Mouse (Mus musculus): ENCODE results near the gene Slx4. TPM values are rescaled to one million over a fixed set of nuclear protein-coding genes. Genes with fewer than 3 reads are reported as not detected.

Slx4 gene
- polyA plus RNA-seq, 1 experiment from 2014 or later = 32.3 TPM

DNA sequence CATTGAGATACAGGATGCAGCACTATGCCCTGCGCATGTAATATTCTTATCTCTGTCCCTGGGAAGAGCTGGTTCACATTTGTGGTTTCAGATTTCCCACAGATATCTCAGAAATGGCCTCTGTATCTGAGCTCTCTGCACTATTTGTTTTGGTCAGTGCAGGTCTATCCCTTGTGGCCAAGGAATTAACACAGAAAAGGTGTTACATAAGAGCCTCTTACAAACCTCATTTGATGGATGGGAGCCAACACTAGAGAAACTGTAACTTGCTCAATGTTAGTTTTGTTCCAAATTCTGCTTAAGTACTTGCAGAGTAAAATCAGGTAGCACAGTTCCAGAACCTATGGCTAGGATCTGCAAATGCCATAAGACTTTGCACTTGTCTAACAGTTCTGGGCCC, 69.5 kb downstream of the Slx4 start:
- no peaks in the 10 kb centered on the region for H3K27me3 ChIP-seq (ENCODE audit: control insufficient read depth, insufficient read depth, low read depth, low read length)
- 98% methylated on average over 1 of the region's 1 CpGs for WGBS
- H3K4me3 ChIP-seq (ENCODE audit: low read depth, low read length) = no peak overlapping the region
- H3K36me3 ChIP-seq (ENCODE audit: control insufficient read depth, insufficient read depth, low read length) = peaks cover 49% of the 10 kb centered on the region
- ATAC-seq = no peak
- no peak overlapping the region for H3K27ac ChIP-seq (ENCODE audit: low read length)
- H3K9ac ChIP-seq (ENCODE audit: low read depth, low read length) = no peak overlapping the region
- no peaks in the 10 kb centered on the region for H3K9me3 ChIP-seq (replicated peaks; ENCODE audit: control insufficient read depth, low read length, poor library complexity, severe bottlenecking)
- no peak overlapping the region for H3K4me2 ChIP-seq (ENCODE audit: low read length)
- H3K4me1 ChIP-seq (ENCODE audit: control insufficient read depth, insufficient read depth, low read length) = no peaks in the 10 kb centered on the region

DNA sequence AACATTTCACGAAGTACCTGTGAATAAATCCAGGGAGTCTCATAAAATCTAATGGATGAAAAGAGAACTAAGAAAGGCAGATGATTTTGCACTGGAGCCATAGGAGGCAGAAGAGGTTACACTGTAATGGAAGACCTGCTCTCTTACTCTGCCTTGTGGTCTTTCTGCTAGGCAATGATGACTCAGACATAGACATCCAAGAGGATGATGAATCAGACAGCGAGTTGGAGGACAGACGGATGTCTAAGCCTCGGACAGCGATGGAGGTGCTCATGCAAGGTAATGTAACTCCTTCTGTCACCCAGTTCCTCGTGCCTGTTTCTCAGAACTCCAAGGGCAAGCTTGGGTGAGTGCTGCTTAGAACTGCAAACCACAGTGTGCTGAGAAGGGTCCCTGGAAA, 70.0 kb downstream of the Slx4 start:
- no peak overlapping the region for H3K9ac ChIP-seq (ENCODE audit: low read depth, low read length)
- no peak for ATAC-seq
- no peaks in the 10 kb centered on the region for H3K9me3 ChIP-seq (replicated peaks; ENCODE audit: control insufficient read depth, low read length, poor library complexity, severe bottlenecking)
- no peak overlapping the region for H3K27ac ChIP-seq (ENCODE audit: low read length)
- H3K36me3 ChIP-seq (ENCODE audit: control insufficient read depth, insufficient read depth, low read length) = peaks cover 46% of the 10 kb centered on the region
- WGBS = 94% methylated on average over 6 of the region's 6 CpGs
- no peaks in the 10 kb centered on the region for H3K4me1 ChIP-seq (ENCODE audit: control insufficient read depth, insufficient read depth, low read length)
- no peak overlapping the region for H3K4me2 ChIP-seq (ENCODE audit: low read length)
- H3K27me3 ChIP-seq (ENCODE audit: control insufficient read depth, insufficient read depth, low read depth, low read length) = no peaks in the 10 kb centered on the region
- no peak overlapping the region for H3K4me3 ChIP-seq (ENCODE audit: low read depth, low read length)

DNA sequence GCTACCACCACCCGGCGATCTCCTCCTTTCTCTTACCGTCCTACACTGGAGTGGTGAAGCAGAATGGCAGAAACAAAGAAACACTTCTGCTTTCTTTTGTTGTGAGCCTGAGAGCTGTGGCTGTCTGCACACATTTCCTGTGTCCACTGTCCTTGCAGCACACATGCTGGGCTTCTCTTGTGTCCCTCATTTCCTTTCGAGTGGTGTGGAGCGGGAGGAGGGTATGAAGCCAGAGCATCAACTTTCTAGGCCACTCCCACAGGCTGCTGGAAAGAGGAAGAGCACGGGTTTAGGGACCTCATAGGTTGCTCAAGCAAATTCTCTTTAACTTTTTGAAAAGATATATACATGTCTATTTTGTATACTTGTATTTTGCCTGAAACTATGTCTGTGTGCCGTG, 74.4 kb downstream of the Slx4 start:
- WGBS = 81% methylated on average over 7 of the region's 7 CpGs
- Histone ChIP-seq H3K4me1 (ENCODE audit: control insufficient read depth, insufficient read depth, low read length) (no peaks in the 10 kb centered on the region), H3K9me3 (replicated peaks; ENCODE audit: control insufficient read depth, low read length, poor library complexity, severe bottlenecking) (no peaks in the 10 kb centered on the region), H3K27ac (ENCODE audit: low read length) (no peak overlapping the region), H3K4me3 (ENCODE audit: low read depth, low read length) (no peak overlapping the region), H3K36me3 (ENCODE audit: control insufficient read depth, insufficient read depth, low read length) (peaks cover 43% of the 10 kb centered on the region), H3K4me2 (ENCODE audit: low read length) (no peak overlapping the region), H3K9ac (ENCODE audit: low read depth, low read length) (no peak overlapping the region), H3K27me3 (ENCODE audit: control insufficient read depth, insufficient read depth, low read depth, low read length) (no peaks in the 10 kb centered on the region)
- ATAC-seq = no peak

Other genes with a start within 250 kb of the Slx4 start
- gene Olfr15, start 172.9 kb downstream of the Slx4 start, polyA plus RNA-seq (2015; fragmentation: Nextera tagmentation; extraction: Ambion mirVana) = not detected in 2 replicates
- gene Zfp174, start 156.5 kb downstream of the Slx4 start, polyA plus RNA-seq (2015; fragmentation: Nextera tagmentation; extraction: Ambion mirVana) = 3.8 and 3.9 TPM in 2 replicates
- 98.6 and 110 TPM in 2 replicates for gene Naa60, start 131.4 kb downstream of the Slx4 start, polyA plus RNA-seq (2015; fragmentation: Nextera tagmentation; extraction: Ambion mirVana)
- gene Zfp597, start 119.2 kb downstream of the Slx4 start, polyA plus RNA-seq (2015; fragmentation: Nextera tagmentation; extraction: Ambion mirVana) = 20.6 and 21.8 TPM in 2 replicates
- 2.7 and 5.4 TPM in 2 replicates for gene Gm20695, start 119.1 kb downstream of the Slx4 start, polyA plus RNA-seq (2015; fragmentation: Nextera tagmentation; extraction: Ambion mirVana)
- 13.2 and 14.7 TPM in 2 replicates for gene 1700037C18Rik, start 95.1 kb downstream of the Slx4 start, polyA plus RNA-seq (2015; fragmentation: Nextera tagmentation; extraction: Ambion mirVana)
- 42.3 and 44.4 TPM in 2 replicates for gene Cluap1, start 95.0 kb downstream of the Slx4 start, polyA plus RNA-seq (2015; fragmentation: Nextera tagmentation; extraction: Ambion mirVana)
- gene Nlrc3, start 27.1 kb downstream of the Slx4 start, polyA plus RNA-seq (2015; fragmentation: Nextera tagmentation; extraction: Ambion mirVana) = 1.1 and 1.2 TPM in 2 replicates
- 6.1 and 6.7 TPM in 2 replicates for gene Dnase1, start 33.2 kb upstream of the Slx4 start, polyA plus RNA-seq (2015; fragmentation: Nextera tagmentation; extraction: Ambion mirVana)
- 48.4 and 53.2 TPM in 2 replicates for gene Trap1, start 74.1 kb upstream of the Slx4 start, polyA plus RNA-seq (2015; fragmentation: Nextera tagmentation; extraction: Ambion mirVana)
- 34.9 and 39.9 TPM in 2 replicates for gene Crebbp, start 210.2 kb upstream of the Slx4 start, polyA plus RNA-seq (2015; fragmentation: Nextera tagmentation; extraction: Ambion mirVana)

Data from midbrain, embryonic 16.5 days (tissue).